Mouse (Mus musculus) myocyte (in vitro differentiated cells): ENCODE results near the gene Cox15. TPM values are rescaled to one million over a fixed set of nuclear protein-coding genes. Genes with fewer than 3 reads are reported as not detected.

Experiments used
- H3K27me3 ChIP-seq: one replicate; pipeline ENCODE4 v1.6.1; 2011; ENCODE audit not compliant: control insufficient read depth, insufficient read depth, insufficient read length
- H3K36me3 ChIP-seq: one replicate; pipeline ENCODE4 v1.6.1; 2011; ENCODE audit not compliant: control insufficient read depth, insufficient read depth
- H3K4me2 ChIP-seq: one replicate; pipeline ENCODE4 v1.6.1; 2011; ENCODE audit warnings: low read depth, control low read depth
- H3K4me3 ChIP-seq: one replicate; pipeline ENCODE4 v1.5.1; 2011; ENCODE audit warnings: mild to moderate bottlenecking, control low read depth, moderate library complexity
- H3K79me2 ChIP-seq: one replicate; pipeline ENCODE4 v1.6.1; 2011; ENCODE audit not compliant: control insufficient read depth, insufficient read depth
- H3ac ChIP-seq: one replicate; pipeline ENCODE4 v1.6.1; 2011; ENCODE audit not compliant: control insufficient read depth, insufficient read length
- CEBPB ChIP-seq: IDR thresholded peaks from 2 replicates; pipeline ENCODE4 v1.6.1; 2011; ENCODE audit warnings: mild to moderate bottlenecking, moderate library complexity; ENCODE audit not compliant: poor library complexity, insufficient read depth, severe bottlenecking
- E2F4 ChIP-seq: IDR thresholded peaks from one replicate; pipeline ENCODE4 v1.6.1; 2011; ENCODE audit warnings: mild to moderate bottlenecking, control low read depth, moderate library complexity; ENCODE audit not compliant: insufficient read depth
- MAX ChIP-seq: IDR thresholded peaks from one replicate; pipeline ENCODE4 v1.6.1; 2011; ENCODE audit warnings: low read depth, mild to moderate bottlenecking, control low read depth
- MYOD1 ChIP-seq, 3 experiments: IDR thresholded peaks; one replicate each; pipeline ENCODE4 v1.6.1; 2011; ENCODE audit warnings: control low read depth in 2 of 3, low read depth in 2 of 3, mild to moderate bottlenecking in 2 of 3, moderate library complexity in 1 of 3; ENCODE audit not compliant: insufficient read length in 2 of 3, control insufficient read depth in 1 of 3
- MYOG ChIP-seq, 3 experiments: IDR thresholded peaks; one replicate each; pipeline ENCODE4 v1.6.1; 2011; ENCODE audit warnings: control low read depth in 2 of 3, low read depth in 2 of 3, mild to moderate bottlenecking in 2 of 3; ENCODE audit not compliant: insufficient read length in 2 of 3, control insufficient read depth in 1 of 3, insufficient read depth in 1 of 3
- POLR2A ChIP-seq: IDR thresholded peaks from one replicate; pipeline ENCODE4 v1.6.1; 2011; ENCODE audit warnings: low read depth, mild to moderate bottlenecking, control low read depth, moderate library complexity; ENCODE audit not compliant: insufficient read length
- POLR2AphosphoS2 ChIP-seq: IDR thresholded peaks from one replicate; pipeline ENCODE4 v1.6.1; 2011; ENCODE audit warnings: low read depth, control low read depth; ENCODE audit not compliant: insufficient read length
- REST ChIP-seq: IDR thresholded peaks from one replicate; pipeline ENCODE4 v1.6.1; 2011; ENCODE audit warnings: mild to moderate bottlenecking, control low read depth, moderate library complexity; ENCODE audit not compliant: insufficient read depth, insufficient read length
- SRF ChIP-seq: IDR thresholded peaks from one replicate; pipeline ENCODE4 v1.6.1; 2011; ENCODE audit warnings: low read depth; ENCODE audit not compliant: control insufficient read depth, insufficient read length
- TCF12 ChIP-seq: IDR thresholded peaks from one replicate; pipeline ENCODE4 v1.6.1; 2011; ENCODE audit warnings: mild to moderate bottlenecking, control low read depth; ENCODE audit not compliant: poor library complexity, insufficient read depth, severe bottlenecking
- TCF3 ChIP-seq: IDR thresholded peaks from one replicate; pipeline ENCODE4 v1.6.1; 2011; ENCODE audit warnings: low read depth, control low read depth; ENCODE audit not compliant: insufficient read length
- USF1 ChIP-seq: IDR thresholded peaks from one replicate; pipeline ENCODE4 v1.6.1; 2011; ENCODE audit warnings: low read depth, mild to moderate bottlenecking, control low read depth, moderate library complexity
- polyA plus RNA-seq: library from polyadenylated mRNA; unstranded; fragments of >200 nt; fragmentation: generic; extraction: Trizol; gene quantifications from one replicate; pipeline ENCODE4 v1.2.1, GENCODE M21; 2012; ENCODE audit warnings: missing spikeins

Gene Cox15
- polyA plus RNA-seq, 1 experiment = 11.5 TPM

GRCm38 (mm10) chr19:43780391-43780790, 27.6 kb upstream of the Cox15 start:
- Histone ChIP-seq H3K4me2 (no peak overlapping the region), H3ac (no peak overlapping the region), H3K27me3 (peaks cover 20% of the 10 kb centered on the region), H3K4me3 (no peak overlapping the region), H3K79me2 (no peaks in the 10 kb centered on the region), H3K36me3 (no peaks in the 10 kb centered on the region)
- no peak for TF ChIP-seq TCF12
- no peak for TF ChIP-seq POLR2A
- no peak for TF ChIP-seq TCF3
- no peak for TF ChIP-seq E2F4
- TF ChIP-seq MYOD1 (IDR thresholded peaks at IDR 0.05; ENCODE audit: control insufficient read depth in 1 of 3, insufficient read length in 2 of 3, low read depth in 2 of 3) = no peak
- TF ChIP-seq USF1 = no peak
- no peak for TF ChIP-seq MYOG (IDR thresholded peaks at IDR 0.05; ENCODE audit: control insufficient read depth in 1 of 3, insufficient read depth in 1 of 3, insufficient read length in 2 of 3, low read depth in 2 of 3)
- no peak for TF ChIP-seq CEBPB
- no peak for TF ChIP-seq POLR2AphosphoS2
- TF ChIP-seq REST = no peak
- TF ChIP-seq MAX = no peak

GRCm38 (mm10) chr19:43777308-43777707, 24.5 kb upstream of the Cox15 start:
- Histone ChIP-seq H3ac (no peak overlapping the region), H3K4me2 (no peak overlapping the region), H3K79me2 (no peaks in the 10 kb centered on the region), H3K36me3 (no peaks in the 10 kb centered on the region), H3K27me3 (peaks cover 11% of the 10 kb centered on the region), H3K4me3 (no peak overlapping the region)
- TF ChIP-seq CEBPB = no peak
- no peak for TF ChIP-seq MAX
- TF ChIP-seq MYOG (IDR thresholded peaks at IDR 0.05; ENCODE audit: control insufficient read depth in 1 of 3, insufficient read depth in 1 of 3, insufficient read length in 2 of 3, low read depth in 2 of 3) = no peak
- no peak for TF ChIP-seq TCF12
- no peak for TF ChIP-seq POLR2AphosphoS2
- TF ChIP-seq POLR2A = no peak
- no peak for TF ChIP-seq REST
- TF ChIP-seq E2F4 = no peak
- TF ChIP-seq USF1 = no peak
- TF ChIP-seq TCF3 = no peak
- no peak for TF ChIP-seq MYOD1 (IDR thresholded peaks at IDR 0.05; ENCODE audit: control insufficient read depth in 1 of 3, insufficient read length in 2 of 3, low read depth in 2 of 3)

GRCm38 (mm10) chr19:43776561-43776960, 23.8 kb upstream of the Cox15 start:
- H3K4me2 ChIP-seq = no peak overlapping the region
- no peaks in the 10 kb centered on the region for H3K79me2 ChIP-seq
- no peak overlapping the region for H3K4me3 ChIP-seq
- TF ChIP-seq POLR2AphosphoS2 (no peak), USF1 (no peak), MYOD1 (IDR thresholded peaks at IDR 0.05; ENCODE audit: control insufficient read depth in 1 of 3, insufficient read length in 2 of 3, low read depth in 2 of 3) (no peak), SRF (no peak), MAX (no peak), E2F4 (no peak), CEBPB (no peak), MYOG (IDR thresholded peaks at IDR 0.05; ENCODE audit: control insufficient read depth in 1 of 3, insufficient read depth in 1 of 3, insufficient read length in 2 of 3, low read depth in 2 of 3) (no peak), TCF12 (no peak)
- peaks cover 5% of the 10 kb centered on the region for H3K27me3 ChIP-seq
- H3ac ChIP-seq = no peak overlapping the region
- H3K36me3 ChIP-seq = no peaks in the 10 kb centered on the region

GRCm38 (mm10) chr19:43775433-43775832, 22.6 kb upstream of the Cox15 start:
- no peak overlapping the region for H3K4me2 ChIP-seq
- TF ChIP-seq E2F4 = no peak
- no peak for TF ChIP-seq TCF3
- no peak for TF ChIP-seq MAX
- no peak for TF ChIP-seq SRF
- TF ChIP-seq POLR2A = no peak
- TF ChIP-seq POLR2AphosphoS2 = no peak
- no peak for TF ChIP-seq MYOG (IDR thresholded peaks at IDR 0.05; ENCODE audit: control insufficient read depth in 1 of 3, insufficient read depth in 1 of 3, insufficient read length in 2 of 3, low read depth in 2 of 3)
- no peak for TF ChIP-seq CEBPB
- H3K27me3 ChIP-seq = peaks cover 5% of the 10 kb centered on the region
- H3K36me3 ChIP-seq = no peaks in the 10 kb centered on the region
- H3K79me2 ChIP-seq = no peaks in the 10 kb centered on the region
- H3ac ChIP-seq = no peak overlapping the region
- no peak overlapping the region for H3K4me3 ChIP-seq

- TF ChIP-seq TCF12 (no peak), TCF3 (no peak), CEBPB (no peak), REST (no peak), SRF (no peak), POLR2A (no peak)
- Histone ChIP-seq H3K36me3 (no peaks in the 10 kb centered on the region), H3K27me3 (no peaks in the 10 kb centered on the region), H3K79me2 (no peaks in the 10 kb centered on the region), H3ac (no peak overlapping the region), H3K4me3 (no peak overlapping the region), H3K4me2 (no peak overlapping the region)
These were observed 19.5 kb upstream of the Cox15 start for GRCm38 (mm10) chr19:43772311-43772710.
